Mouse (Mus musculus) midbrain, embryonic 10.5 days (tissue): ENCODE results near the gene Khdrbs2. TPM values are rescaled to one million over a fixed set of nuclear protein-coding genes. Genes with fewer than 3 reads are reported as not detected.

ENCODE experiments used
- DNase-seq: peaks from one replicate; pipeline ENCODE4 v3.0.0-alpha.2; 2017; ENCODE audit warnings: low spot score
- H3K27ac ChIP-seq: fragments of 300-500 bp; sonication (generic); replicated peaks from 2 replicates; pipeline ENCODE4 v1.5.1; 2016; ENCODE audit warnings: mild to moderate bottlenecking
- H3K27me3 ChIP-seq: fragments of 300-500 bp; sonication (generic); 2 replicates; pipeline ENCODE4 v1.6.1; 2016; ENCODE audit warnings: low read depth, mild to moderate bottlenecking; ENCODE audit not compliant: poor library complexity, severe bottlenecking
- H3K36me3 ChIP-seq: fragments of 300-500 bp; sonication (generic); 2 replicates; pipeline ENCODE4 v1.6.1; 2016; ENCODE audit warnings: mild to moderate bottlenecking, moderate library complexity
- H3K4me1 ChIP-seq: fragments of 300-500 bp; sonication (generic); 2 replicates; pipeline ENCODE4 v1.6.1; 2016
- H3K4me3 ChIP-seq: fragments of 300-500 bp; sonication (generic); 2 replicates; pipeline ENCODE4 v1.5.1; 2016; ENCODE audit warnings: mild to moderate bottlenecking, moderate library complexity
- H3K9me3 ChIP-seq: fragments of 300-500 bp; sonication (generic); replicated peaks from 2 replicates; pipeline ENCODE4 v1.6.1; 2016; ENCODE audit warnings: mild to moderate bottlenecking
- WGBS: fragments of 180-500 bp; shearing (Covaris S2); methylation state at CpG from one replicate; pipeline ENCODE4 v1.1.7; 2016; 5-methylcytosine and 5-hydroxymethylcytosine counted together
- polyA plus RNA-seq: library from polyadenylated mRNA; unstranded; fragments of >200 nt; fragmentation: Nextera tagmentation; extraction: Ambion mirVana; gene quantifications from 2 replicates; pipeline ENCODE4 v1.2.1, GENCODE M21; 2016

The Khdrbs2 gene
- 4.8 and 6.8 TPM in 2 replicates for polyA plus RNA-seq

GRCm38 (mm10) chr1:32172506-32173239, at the start of gene Khdrbs2:
Gene Khdrbs2, plus strand, starts transcription at chr1:32172714.
- H3K27ac ChIP-seq, result peak within 1 kb of the TSS; percentile 80
- no peaks in the 10 kb centered on the region for H3K9me3 ChIP-seq
- peaks cover 23% of the 10 kb centered on the region for H3K27me3 ChIP-seq
- H3K36me3 ChIP-seq, result no peaks in the 10 kb centered on the region
- DNase-seq, result peak; percentile 93
- H3K4me3 ChIP-seq, result peak within 1 kb of the TSS; percentile 71
- peaks cover 9% of the 10 kb centered on the region for H3K4me1 ChIP-seq
- under 1% methylated on average over 53 of the region's 53 CpGs for WGBS

GRCm38 (mm10) chr1:32174566-32174965, 2.1 kb downstream of the Khdrbs2 start:
- H3K27me3 ChIP-seq, result peaks cover 23% of the 10 kb centered on the region
- WGBS, result 69% methylated on average over 5 of the region's 5 CpGs
- no peaks in the 10 kb centered on the region for H3K36me3 ChIP-seq
- peaks cover 9% of the 10 kb centered on the region for H3K4me1 ChIP-seq
- H3K9me3 ChIP-seq, result no peaks in the 10 kb centered on the region
- no peak overlapping the region for H3K4me3 ChIP-seq
- DNase-seq, result no peak
- H3K27ac ChIP-seq, result no peak overlapping the region

- H3K9me3 ChIP-seq, result no peaks in the 10 kb centered on the region
- no peak overlapping the region for H3K27ac ChIP-seq
- DNase-seq, result no peak
- H3K27me3 ChIP-seq, result no peaks in the 10 kb centered on the region
- 81% methylated on average over 1 of the region's 1 CpGs for WGBS
- H3K4me3 ChIP-seq, result no peak overlapping the region
- no peaks in the 10 kb centered on the region for H3K36me3 ChIP-seq
- H3K4me1 ChIP-seq, result peaks cover 8% of the 10 kb centered on the region
These were observed 27.2 kb downstream of the Khdrbs2 start for GRCm38 (mm10) chr1:32199664-32200260.

GRCm38 (mm10) chr1:32248443-32248842, 75.9 kb downstream of the Khdrbs2 start:
- no peaks in the 10 kb centered on the region for H3K27me3 ChIP-seq
- H3K36me3 ChIP-seq, result no peaks in the 10 kb centered on the region
- no peaks in the 10 kb centered on the region for H3K4me1 ChIP-seq
- no peak overlapping the region for H3K4me3 ChIP-seq
- no peaks in the 10 kb centered on the region for H3K9me3 ChIP-seq
- 91% methylated on average over 5 of the region's 5 CpGs for WGBS
- no peak for DNase-seq
- H3K27ac ChIP-seq, result no peak overlapping the region

GRCm38 (mm10) chr1:32249602-32250001, 77.1 kb downstream of the Khdrbs2 start:
- Histone ChIP-seq H3K9me3 (no peaks in the 10 kb centered on the region), H3K27ac (no peak overlapping the region), H3K4me3 (no peak overlapping the region), H3K36me3 (no peaks in the 10 kb centered on the region), H3K27me3 (no peaks in the 10 kb centered on the region), H3K4me1 (no peaks in the 10 kb centered on the region)
- DNase-seq, result no peak
- WGBS, result 92% methylated on average over 2 of the region's 2 CpGs

GRCm38 (mm10) chr1:32250337-32250736, 77.8 kb downstream of the Khdrbs2 start:
- no peak for DNase-seq
- 96% methylated on average over 1 of the region's 1 CpGs for WGBS
- no peaks in the 10 kb centered on the region for H3K4me1 ChIP-seq
- no peaks in the 10 kb centered on the region for H3K36me3 ChIP-seq
- H3K4me3 ChIP-seq, result no peak overlapping the region
- no peak overlapping the region for H3K27ac ChIP-seq
- no peaks in the 10 kb centered on the region for H3K9me3 ChIP-seq
- H3K27me3 ChIP-seq, result no peaks in the 10 kb centered on the region

GRCm38 (mm10) chr1:32258942-32259341, 86.4 kb downstream of the Khdrbs2 start:
- Histone ChIP-seq H3K9me3 (no peaks in the 10 kb centered on the region), H3K27ac (no peak overlapping the region), H3K27me3 (no peaks in the 10 kb centered on the region), H3K4me1 (no peaks in the 10 kb centered on the region), H3K36me3 (no peaks in the 10 kb centered on the region), H3K4me3 (no peak overlapping the region)
- DNase-seq, result no peak
- 95% methylated on average over 3 of the region's 3 CpGs for WGBS

- Histone ChIP-seq H3K27me3 (no peaks in the 10 kb centered on the region), H3K36me3 (no peaks in the 10 kb centered on the region), H3K4me3 (no peak overlapping the region), H3K27ac (no peak overlapping the region), H3K4me1 (peaks cover 2% of the 10 kb centered on the region; the same call in 1 of the 2 replicates), H3K9me3 (no peaks in the 10 kb centered on the region)
- WGBS, result 59% methylated on average over 3 of the region's 3 CpGs
- DNase-seq, result no peak
These were observed 98.0 kb downstream of the Khdrbs2 start for GRCm38 (mm10) chr1:32270519-32270918.

- WGBS, result 88% methylated on average over 1 of the region's 1 CpGs
- Histone ChIP-seq H3K4me3 (no peak overlapping the region), H3K4me1 (peaks cover 21% of the 10 kb centered on the region), H3K9me3 (no peaks in the 10 kb centered on the region), H3K27ac (no peak overlapping the region), H3K27me3 (no peaks in the 10 kb centered on the region), H3K36me3 (no peaks in the 10 kb centered on the region)
- DNase-seq, result no peak
These were observed 122.2 kb downstream of the Khdrbs2 start for GRCm38 (mm10) chr1:32294702-32295101.

- WGBS, result 85% methylated on average over 5 of the region's 5 CpGs
- Histone ChIP-seq H3K4me3 (no peak overlapping the region), H3K9me3 (no peaks in the 10 kb centered on the region), H3K4me1 (no peaks in the 10 kb centered on the region), H3K36me3 (no peaks in the 10 kb centered on the region), H3K27me3 (no peaks in the 10 kb centered on the region), H3K27ac (no peak overlapping the region)
- no peak for DNase-seq
These were observed 128.9 kb downstream of the Khdrbs2 start for GRCm38 (mm10) chr1:32301391-32301790.

- DNase-seq, result no peak
- Histone ChIP-seq H3K36me3 (no peaks in the 10 kb centered on the region), H3K9me3 (no peaks in the 10 kb centered on the region), H3K27me3 (no peaks in the 10 kb centered on the region), H3K27ac (no peak overlapping the region), H3K4me3 (no peak overlapping the region), H3K4me1 (no peaks in the 10 kb centered on the region)
- 76% methylated on average over 3 of the region's 3 CpGs for WGBS
These were observed 136.6 kb downstream of the Khdrbs2 start for GRCm38 (mm10) chr1:32309074-32309473.

GRCm38 (mm10) chr1:32309637-32310036, 137.1 kb downstream of the Khdrbs2 start:
- DNase-seq, result no peak
- Histone ChIP-seq H3K27ac (no peak overlapping the region), H3K36me3 (no peaks in the 10 kb centered on the region), H3K9me3 (no peaks in the 10 kb centered on the region), H3K4me3 (no peak overlapping the region), H3K4me1 (no peaks in the 10 kb centered on the region), H3K27me3 (no peaks in the 10 kb centered on the region)

- H3K27ac ChIP-seq, result no peak overlapping the region
- no peaks in the 10 kb centered on the region for H3K27me3 ChIP-seq
- no peaks in the 10 kb centered on the region for H3K9me3 ChIP-seq
- no peak overlapping the region for H3K4me3 ChIP-seq
- no peaks in the 10 kb centered on the region for H3K4me1 ChIP-seq
- DNase-seq, result no peak
- H3K36me3 ChIP-seq, result no peaks in the 10 kb centered on the region
- 95% methylated on average over 1 of the region's 1 CpGs for WGBS
These were observed 166.6 kb downstream of the Khdrbs2 start for GRCm38 (mm10) chr1:32339108-32339507.
